Mouse (Mus musculus): Measurements from ENCODE around the gene 1810010D01Rik.

The 1810010D01Rik gene

GRCm38 (mm10) chr7:145197711-145198110 is 10.2 kb downstream of the 1810010D01Rik start:
- no peaks in the 10 kb centered on the region for H3K36me3 ChIP-seq (ENCODE audit: control insufficient read depth, insufficient read depth, low read length, poor library complexity, severe bottlenecking)

GRCm38 (mm10) chr7:145197042-145197441 is 10.9 kb downstream of the 1810010D01Rik start:
- Histone ChIP-seq H3K27me3 (ENCODE audit: control insufficient read depth, insufficient read depth, low read length, poor library complexity, severe bottlenecking) (no peaks in the 10 kb centered on the region), H3K36me3 (ENCODE audit: control insufficient read depth, insufficient read depth, low read length, poor library complexity, severe bottlenecking) (no peaks in the 10 kb centered on the region)
- no peak for DNase-seq (ENCODE audit: low read depth, low spot score)

More at GRCm38 (mm10) chr7:145197711-145198110, 10.2 kb downstream of the 1810010D01Rik start:
- DNase-seq (ENCODE audit: low read depth, low spot score), result no peak
- H3K27me3 ChIP-seq (ENCODE audit: control insufficient read depth, insufficient read depth, low read length, poor library complexity, severe bottlenecking), result no peaks in the 10 kb centered on the region

- Histone ChIP-seq H3K36me3 (ENCODE audit: control insufficient read depth, insufficient read depth, low read length, poor library complexity, severe bottlenecking) (no peaks in the 10 kb centered on the region), H3K27me3 (ENCODE audit: control insufficient read depth, insufficient read depth, low read length, poor library complexity, severe bottlenecking) (no peaks in the 10 kb centered on the region)
- DNase-seq (ENCODE audit: low read depth, low spot score), result no peak
Observed at GRCm38 (mm10) chr7:145196340-145196739, 11.6 kb downstream of the 1810010D01Rik start.

DNA sequence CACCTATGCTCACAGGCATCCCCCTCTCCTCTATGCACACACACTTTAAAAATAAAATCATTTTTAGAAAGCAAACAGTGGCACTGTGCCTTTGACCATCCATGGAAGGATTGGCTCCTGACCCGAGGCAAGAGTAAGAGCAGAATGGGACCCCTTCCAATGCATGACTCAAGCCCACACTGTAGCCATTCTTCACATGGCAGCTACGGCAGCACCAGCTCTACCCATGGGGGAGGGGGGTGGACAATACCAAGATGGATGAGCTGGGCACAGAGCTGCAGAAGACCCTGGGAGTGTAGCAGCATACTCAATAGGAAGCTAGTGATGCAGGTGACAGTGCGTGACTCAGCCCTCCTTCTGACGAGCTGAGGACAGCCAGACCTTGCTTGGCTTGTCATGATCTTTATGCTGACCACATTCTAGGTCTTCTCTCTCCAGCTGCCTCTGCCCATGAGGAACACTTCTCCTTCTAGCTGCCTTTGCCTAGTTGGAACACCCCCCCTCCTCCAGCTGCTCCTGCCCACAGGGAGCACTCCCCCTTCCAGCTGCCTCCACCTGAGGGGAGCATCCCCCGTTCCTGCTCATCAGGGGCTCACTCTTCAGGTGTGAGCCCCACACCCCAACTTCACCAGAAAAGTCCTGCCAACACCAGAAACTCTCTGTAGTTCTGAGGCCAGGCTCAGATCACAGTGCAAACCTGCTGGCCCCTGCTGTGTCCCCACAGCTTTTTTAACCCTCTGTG is 12.6 kb downstream of the 1810010D01Rik start:
- DNase-seq (ENCODE audit: low read depth, low spot score), result no peak
- no peaks in the 10 kb centered on the region for H3K36me3 ChIP-seq (ENCODE audit: control insufficient read depth, insufficient read depth, low read length, poor library complexity, severe bottlenecking)
- H3K27me3 ChIP-seq (ENCODE audit: control insufficient read depth, insufficient read depth, low read length, poor library complexity, severe bottlenecking), result no peaks in the 10 kb centered on the region

DNA sequence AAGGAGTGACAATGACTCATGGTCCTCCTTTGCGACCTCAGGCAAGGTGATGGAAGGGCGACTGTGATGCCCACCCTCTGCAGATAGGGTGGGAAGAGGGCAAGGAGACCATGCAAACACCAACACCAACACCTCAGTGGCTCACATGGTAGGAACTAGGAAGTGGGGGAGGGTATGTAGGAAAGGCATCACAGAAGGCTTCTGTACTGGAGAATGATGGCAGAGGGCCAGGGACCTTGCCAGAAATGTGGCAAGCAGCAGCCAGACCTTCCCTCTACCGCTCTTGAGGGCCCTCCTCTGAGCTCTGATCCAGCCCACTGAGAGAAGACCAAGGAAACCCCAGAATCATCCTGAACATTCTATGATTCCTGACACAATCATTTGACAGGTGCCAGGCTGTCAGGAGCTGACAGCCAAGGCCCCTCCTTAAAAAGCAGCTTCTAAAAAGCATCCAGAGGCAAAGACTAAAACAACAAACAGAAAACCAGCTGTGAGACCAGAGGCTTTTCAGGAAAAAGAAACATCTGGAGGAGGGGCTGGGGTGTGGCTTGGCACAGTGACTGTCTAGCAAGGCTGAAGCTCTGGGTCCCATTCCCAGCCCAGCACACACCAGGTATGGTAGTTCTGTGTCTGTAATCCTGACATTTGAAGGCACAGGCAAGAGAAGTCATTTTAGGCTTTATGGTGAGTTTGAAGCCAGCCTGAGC is 13.3 kb downstream of the 1810010D01Rik start:
- no peak for DNase-seq (ENCODE audit: low read depth, low spot score)
- Histone ChIP-seq H3K36me3 (ENCODE audit: control insufficient read depth, insufficient read depth, low read length, poor library complexity, severe bottlenecking) (no peaks in the 10 kb centered on the region), H3K27me3 (ENCODE audit: control insufficient read depth, insufficient read depth, low read length, poor library complexity, severe bottlenecking) (no peaks in the 10 kb centered on the region)

- no peak for DNase-seq (ENCODE audit: low read depth, low spot score)
- no peaks in the 10 kb centered on the region for H3K27me3 ChIP-seq (ENCODE audit: control insufficient read depth, insufficient read depth, low read length, poor library complexity, severe bottlenecking)
- H3K36me3 ChIP-seq (ENCODE audit: control insufficient read depth, insufficient read depth, low read length, poor library complexity, severe bottlenecking), result no peaks in the 10 kb centered on the region
Observed at GRCm38 (mm10) chr7:145192836-145193235, 15.1 kb downstream of the 1810010D01Rik start.

DNA sequence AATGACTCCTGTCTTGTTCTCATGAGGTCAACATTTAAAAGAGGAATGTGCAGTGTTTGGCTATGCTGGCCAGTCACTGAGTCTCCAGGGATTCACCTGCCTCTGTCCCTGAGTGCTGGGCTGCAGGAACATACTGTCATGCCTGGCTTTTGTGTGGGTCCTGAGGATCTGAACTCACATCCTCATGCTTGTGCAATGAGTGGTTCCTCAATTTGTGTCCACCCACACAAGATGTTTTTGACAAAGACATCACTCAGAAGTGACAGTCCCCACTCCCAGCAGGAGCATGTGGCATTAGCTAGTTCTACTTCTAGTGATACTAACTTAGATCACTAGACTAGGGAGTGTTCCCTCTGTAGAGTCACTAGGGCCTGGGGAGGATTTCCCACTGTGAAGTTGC is 17.4 kb downstream of the 1810010D01Rik start:
- Histone ChIP-seq H3K36me3 (ENCODE audit: control insufficient read depth, insufficient read depth, low read length, poor library complexity, severe bottlenecking) (no peaks in the 10 kb centered on the region), H3K27me3 (ENCODE audit: control insufficient read depth, insufficient read depth, low read length, poor library complexity, severe bottlenecking) (no peaks in the 10 kb centered on the region)
- no peak for DNase-seq (ENCODE audit: low read depth, low spot score)

- H3K36me3 ChIP-seq (ENCODE audit: control insufficient read depth, insufficient read depth, low read length, poor library complexity, severe bottlenecking), result no peaks in the 10 kb centered on the region
- no peak for DNase-seq (ENCODE audit: low read depth, low spot score)
- no peaks in the 10 kb centered on the region for H3K27me3 ChIP-seq (ENCODE audit: control insufficient read depth, insufficient read depth, low read length, poor library complexity, severe bottlenecking)
Observed at GRCm38 (mm10) chr7:145189342-145189741, 18.6 kb downstream of the 1810010D01Rik start.

- no peak for DNase-seq (ENCODE audit: low read depth, low spot score)
- H3K36me3 ChIP-seq (ENCODE audit: control insufficient read depth, insufficient read depth, low read length, poor library complexity, severe bottlenecking), result no peaks in the 10 kb centered on the region
- H3K27me3 ChIP-seq (ENCODE audit: control insufficient read depth, insufficient read depth, low read length, poor library complexity, severe bottlenecking), result no peaks in the 10 kb centered on the region
Observed at GRCm38 (mm10) chr7:145187802-145188201, 20.1 kb downstream of the 1810010D01Rik start.

DNA sequence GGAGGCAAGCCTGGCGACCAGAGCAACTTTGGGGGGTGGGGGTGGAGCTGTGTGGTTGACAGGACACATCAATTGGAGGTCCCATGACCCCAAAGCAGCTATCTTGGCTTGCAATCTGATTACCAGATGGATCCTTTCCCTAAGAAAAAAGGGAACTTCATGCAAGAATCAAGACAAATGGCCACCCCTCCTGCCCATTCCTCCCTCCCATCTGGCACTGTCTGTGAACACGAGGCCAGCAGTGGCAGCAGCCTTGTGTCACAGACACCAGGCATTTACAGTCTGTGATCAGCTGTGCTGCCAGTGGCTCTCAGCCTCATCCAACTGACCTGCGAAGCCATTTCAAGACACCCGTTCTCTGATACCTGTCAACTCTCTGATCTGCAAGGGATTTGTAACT is 25.5 kb downstream of the 1810010D01Rik start:
- DNase-seq (ENCODE audit: low read depth, low spot score), result no peak
- Histone ChIP-seq H3K36me3 (ENCODE audit: control insufficient read depth, insufficient read depth, low read length, poor library complexity, severe bottlenecking) (no peaks in the 10 kb centered on the region), H3K27me3 (ENCODE audit: control insufficient read depth, insufficient read depth, low read length, poor library complexity, severe bottlenecking) (no peaks in the 10 kb centered on the region)

DNA sequence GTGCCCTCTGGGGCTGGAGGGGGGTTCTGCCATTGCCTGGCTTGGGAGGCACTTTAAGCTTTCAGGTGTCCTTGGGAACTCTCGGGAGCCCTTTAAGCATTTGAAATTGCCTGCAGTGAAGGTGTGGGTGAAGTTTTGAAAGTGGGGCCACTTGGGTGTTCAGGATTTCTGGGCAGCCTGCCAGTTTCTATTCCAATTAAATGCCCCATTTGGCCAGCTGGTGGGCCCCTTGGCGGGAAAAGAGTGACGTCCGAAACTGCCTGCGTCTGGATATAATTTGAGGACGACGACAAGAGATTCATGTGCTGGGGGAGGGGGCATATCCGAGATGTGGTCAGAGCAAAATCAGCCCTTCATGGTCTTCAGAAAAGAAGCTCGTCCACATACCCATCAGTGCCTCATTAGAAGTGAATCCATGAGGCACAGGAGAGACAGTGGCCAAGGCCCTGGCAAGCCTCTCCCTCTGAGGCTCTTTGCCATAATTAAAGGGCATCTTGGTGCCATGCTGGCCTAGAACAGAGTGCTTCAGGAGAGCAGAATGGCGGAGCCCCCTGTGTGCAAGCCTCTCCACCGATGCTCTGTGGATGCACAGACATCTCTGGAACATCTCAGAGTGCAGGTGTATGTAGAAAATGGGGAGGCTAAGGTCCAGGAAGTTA is 26.4 kb downstream of the 1810010D01Rik start:
- Histone ChIP-seq H3K27me3 (ENCODE audit: control insufficient read depth, insufficient read depth, low read length, poor library complexity, severe bottlenecking) (no peaks in the 10 kb centered on the region), H3K36me3 (ENCODE audit: control insufficient read depth, insufficient read depth, low read length, poor library complexity, severe bottlenecking) (no peaks in the 10 kb centered on the region)
- DNase-seq (ENCODE audit: low read depth, low spot score), result no peak

DNA sequence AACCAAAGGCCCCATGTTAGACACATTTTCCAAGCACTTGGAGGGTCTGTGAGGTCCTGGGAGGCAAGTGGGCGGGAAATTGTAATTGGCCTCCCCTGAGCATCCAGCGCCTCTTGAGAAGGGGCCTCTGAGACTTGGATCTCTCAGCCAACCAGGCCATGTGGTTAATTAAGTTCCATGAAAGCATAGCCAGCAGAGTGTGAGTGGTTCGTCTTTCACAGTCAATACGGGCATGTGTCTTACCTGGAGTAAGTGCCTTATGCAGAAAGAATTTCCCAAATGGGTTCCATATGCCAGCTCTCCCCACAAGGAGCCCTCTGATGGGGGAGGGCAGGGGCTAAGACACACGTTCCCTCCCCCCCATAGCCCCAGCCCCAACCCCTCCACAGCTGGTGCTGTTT is 28.2 kb downstream of the 1810010D01Rik start:
- no peak for DNase-seq (ENCODE audit: low read depth, low spot score)
- Histone ChIP-seq H3K36me3 (ENCODE audit: control insufficient read depth, insufficient read depth, low read length, poor library complexity, severe bottlenecking) (no peaks in the 10 kb centered on the region), H3K27me3 (ENCODE audit: control insufficient read depth, insufficient read depth, low read length, poor library complexity, severe bottlenecking) (no peaks in the 10 kb centered on the region)

GRCm38 (mm10) chr7:145176750-145177589 is 30.9 kb downstream of the 1810010D01Rik start:
- DNase-seq (ENCODE audit: low read depth, low spot score), result no peak

DNA sequence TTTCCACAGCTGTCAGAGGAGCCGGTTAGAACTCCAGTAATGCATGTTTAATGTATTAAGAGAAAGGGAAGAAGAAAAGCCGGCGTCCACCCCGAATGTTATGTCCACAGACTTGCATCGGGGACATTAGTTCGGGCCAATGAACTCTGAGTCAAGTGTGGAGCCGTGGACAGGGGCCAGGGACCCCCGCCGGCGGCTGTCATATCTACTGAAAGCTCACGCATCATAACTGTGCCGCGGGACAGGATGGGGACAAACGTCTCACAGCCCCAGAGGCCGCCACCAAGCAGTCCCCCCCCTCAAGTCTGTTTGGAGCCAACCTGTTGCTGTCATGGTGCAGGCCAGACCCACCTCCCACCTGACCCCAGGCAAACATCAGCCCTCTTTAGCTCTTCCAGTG is 34.4 kb downstream of the 1810010D01Rik start:
- no peak for DNase-seq (ENCODE audit: low read depth, low spot score)

More at GRCm38 (mm10) chr7:145176750-145177589, 30.9 kb downstream of the 1810010D01Rik start:
- Histone ChIP-seq H3K36me3 (ENCODE audit: control insufficient read depth, insufficient read depth, low read length, poor library complexity, severe bottlenecking) (no peaks in the 10 kb centered on the region), H3K27me3 (ENCODE audit: control insufficient read depth, insufficient read depth, low read length, poor library complexity, severe bottlenecking) (no peaks in the 10 kb centered on the region)

More for the DNA sequence above, 34.4 kb downstream of the 1810010D01Rik start:
- Histone ChIP-seq H3K36me3 (ENCODE audit: control insufficient read depth, insufficient read depth, low read length, poor library complexity, severe bottlenecking) (no peaks in the 10 kb centered on the region), H3K27me3 (ENCODE audit: control insufficient read depth, insufficient read depth, low read length, poor library complexity, severe bottlenecking) (no peaks in the 10 kb centered on the region)
